Mouse (Mus musculus) brain, embryonic 14.5 days (tissue): Measurements from ENCODE around the gene Lrrc25.

Experiments used
- CTCF ChIP-seq: fragments of 200-500 bp; IDR thresholded peaks from 2 replicates; pipeline ENCODE4 v1.5.1; 2012; ENCODE audit warnings: inconsistent platforms, mild to moderate bottlenecking, moderate library complexity, borderline replicate concordance; ENCODE audit not compliant: insufficient read depth, insufficient read length; ENCODE audit errors: extremely low read depth
- POLR2A ChIP-seq: fragments of 200-500 bp; IDR thresholded peaks from 2 replicates; pipeline ENCODE4 v1.6.1; 2012; ENCODE audit warnings: mild to moderate bottlenecking, inconsistent platforms, borderline replicate concordance; ENCODE audit not compliant: poor library complexity, insufficient read depth, insufficient read length, severe bottlenecking; ENCODE audit errors: extremely low read depth

DNA sequence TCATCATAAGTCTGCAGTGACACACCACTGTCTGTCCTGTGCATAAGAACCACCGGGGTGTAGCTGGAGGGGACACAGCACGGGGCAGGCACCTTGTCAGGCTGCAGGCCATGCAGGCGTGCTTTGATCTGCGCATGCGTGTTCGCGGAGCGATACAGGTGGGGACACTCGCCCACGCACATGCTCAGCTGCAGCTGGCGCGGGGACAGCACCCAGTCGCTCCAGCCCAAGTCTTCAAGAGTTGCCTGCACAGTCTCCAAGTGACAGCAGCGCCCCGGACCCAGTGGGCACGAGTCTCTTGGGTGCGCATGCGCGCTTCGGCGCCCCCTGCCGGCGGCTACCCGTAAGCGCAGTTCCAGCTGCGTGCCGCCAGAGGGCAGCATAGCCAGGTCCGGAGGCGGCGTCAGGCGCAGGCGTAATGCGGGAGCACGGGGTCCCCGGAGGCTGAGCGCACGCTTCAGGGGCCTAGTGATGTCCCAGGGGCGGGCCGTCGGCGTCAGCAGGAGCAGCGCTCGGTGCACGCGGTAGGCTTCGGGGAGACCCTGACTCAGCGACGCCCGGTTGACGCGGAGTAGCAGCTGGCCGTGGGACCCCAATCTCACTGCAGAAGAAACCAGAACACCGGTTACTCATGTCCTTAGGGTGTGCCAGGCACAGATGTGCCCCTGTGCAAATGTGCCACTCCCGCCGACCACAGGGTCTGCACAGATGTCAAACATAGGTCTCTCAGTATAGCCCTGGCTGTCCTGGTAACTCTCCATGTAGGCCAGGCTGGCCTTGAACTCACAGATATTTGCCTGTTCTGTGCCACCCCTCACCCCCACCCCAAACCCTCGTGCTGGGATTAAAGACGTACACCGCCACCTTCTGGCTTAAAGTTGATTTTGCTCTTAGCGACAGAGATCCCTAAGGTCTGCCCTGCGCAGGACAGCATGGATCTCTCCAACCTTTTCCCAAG, 13.9 kb downstream of the Lrrc25 start:
- peak; percentile 100 for TF ChIP-seq CTCF
- 0 out of 2 replicates have a peak, but pooled peaks have one; percentile 6 for TF ChIP-seq POLR2A
